Mouse (Mus musculus) neutrophil, adult 5-6 weeks (primary cell): ENCODE measurements around the gene Ccdc81. TPM values are rescaled to one million over a fixed set of nuclear protein-coding genes. Genes with fewer than 3 reads are reported as not detected.

Source experiments
- ATAC-seq: fragments of 151-379, 151-347 bp; 2 replicates; pipeline ENCODE4 v1.8.0; 2017; ENCODE audit warnings: mild to moderate bottlenecking, moderate TSS enrichment; ENCODE audit not compliant: insufficient number of reproducible peaks, poor library complexity, low FRiP score, severe bottlenecking; ENCODE audit errors: extremely low read depth
- total RNA-seq: library from RNA; stranded (forward); fragments of 200-1000 nt; gene quantifications from 2 replicates; pipeline ENCODE4 v1.2.3, GENCODE M21; 2017

Ccdc81 gene
- not detected in 2 replicates for total RNA-seq

DNA sequence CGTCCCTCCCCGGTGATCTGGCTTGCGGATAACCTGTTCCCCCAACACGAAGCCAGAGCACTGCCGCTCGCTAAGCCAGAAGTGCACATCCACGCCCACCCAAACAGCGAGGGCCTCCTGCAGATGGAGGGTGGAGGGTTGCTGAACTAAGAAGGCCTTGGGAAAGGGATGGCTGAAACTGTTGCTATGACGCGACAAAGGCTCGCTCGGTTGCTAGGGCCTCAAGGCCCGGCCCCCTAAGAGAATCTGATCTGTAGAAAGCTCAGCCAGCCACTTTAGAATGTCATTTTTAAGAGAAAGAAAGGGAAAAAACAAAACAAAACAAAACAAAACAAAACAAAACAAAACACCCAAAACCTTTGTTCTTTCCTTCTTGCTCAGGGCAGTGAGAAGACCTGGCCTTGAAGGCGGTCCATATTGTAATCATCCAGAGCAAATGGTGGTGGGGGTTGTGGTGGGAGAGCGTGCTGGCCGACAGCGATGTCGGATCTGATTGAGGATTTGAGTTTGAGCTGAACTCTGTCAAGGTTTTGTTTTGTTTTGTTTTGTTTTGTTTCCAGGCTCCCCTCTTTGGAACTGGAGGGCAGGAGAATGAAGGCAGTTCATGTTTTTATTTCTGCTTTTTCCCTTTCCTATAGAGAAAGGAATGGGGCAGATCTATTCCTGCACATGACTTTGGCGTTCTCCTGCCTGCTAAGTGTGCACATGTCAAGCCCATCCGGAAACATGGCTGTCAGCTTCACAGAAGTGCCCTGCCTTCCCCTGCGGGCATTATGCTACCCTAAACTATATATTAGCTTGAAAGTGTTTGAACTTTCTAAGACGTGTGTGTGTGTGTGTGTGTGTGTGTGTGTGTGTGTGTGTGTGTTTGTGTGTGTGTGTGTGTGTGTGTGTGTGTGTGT lies at the start of gene Ccdc81:
Gene Ccdc81, minus strand, starts transcription at position 188 of the 902 bp plus-strand sequence.
- ATAC-seq = no peak

DNA sequence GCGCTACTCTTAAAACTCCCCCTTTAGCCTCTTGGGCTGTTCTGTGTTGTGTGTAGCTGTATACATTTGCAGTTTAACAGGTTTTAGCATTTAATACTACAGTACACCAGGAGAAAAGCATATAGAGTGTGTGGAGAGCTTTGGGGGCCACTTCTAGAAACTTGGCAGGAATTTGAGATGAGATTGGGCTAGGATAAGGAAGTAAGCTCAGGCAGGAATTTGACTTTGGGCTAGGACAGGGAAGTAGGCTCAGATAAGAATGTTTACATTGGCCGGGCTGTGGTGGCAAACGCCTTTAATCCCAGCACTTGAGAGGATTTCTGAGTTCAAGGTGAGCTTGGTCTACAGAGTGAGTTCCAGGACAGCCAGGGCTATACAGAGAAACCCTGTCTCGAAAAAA lies 46.0 kb upstream of the Ccdc81 start:
- ATAC-seq = no peak

DNA sequence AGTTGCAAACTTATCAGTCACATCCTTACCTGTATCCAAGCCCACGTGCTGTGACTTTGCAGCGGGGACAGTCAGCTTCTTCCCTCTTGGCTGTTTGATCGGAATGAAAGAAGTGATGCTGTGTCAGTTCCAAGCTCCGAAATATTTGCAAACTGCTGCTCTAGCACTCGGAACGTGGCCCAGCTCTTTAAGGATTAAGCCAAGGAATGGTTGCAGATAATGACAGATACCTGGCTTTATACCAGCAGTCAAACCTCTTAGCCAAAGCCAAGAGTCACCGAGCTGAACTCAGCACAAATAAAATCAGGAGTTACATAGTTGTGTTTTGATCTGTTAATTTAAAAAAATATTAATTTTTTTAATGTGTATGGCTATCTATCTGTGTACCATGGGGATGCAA lies 44.6 kb upstream of the Ccdc81 start:
- ATAC-seq = no peak

DNA sequence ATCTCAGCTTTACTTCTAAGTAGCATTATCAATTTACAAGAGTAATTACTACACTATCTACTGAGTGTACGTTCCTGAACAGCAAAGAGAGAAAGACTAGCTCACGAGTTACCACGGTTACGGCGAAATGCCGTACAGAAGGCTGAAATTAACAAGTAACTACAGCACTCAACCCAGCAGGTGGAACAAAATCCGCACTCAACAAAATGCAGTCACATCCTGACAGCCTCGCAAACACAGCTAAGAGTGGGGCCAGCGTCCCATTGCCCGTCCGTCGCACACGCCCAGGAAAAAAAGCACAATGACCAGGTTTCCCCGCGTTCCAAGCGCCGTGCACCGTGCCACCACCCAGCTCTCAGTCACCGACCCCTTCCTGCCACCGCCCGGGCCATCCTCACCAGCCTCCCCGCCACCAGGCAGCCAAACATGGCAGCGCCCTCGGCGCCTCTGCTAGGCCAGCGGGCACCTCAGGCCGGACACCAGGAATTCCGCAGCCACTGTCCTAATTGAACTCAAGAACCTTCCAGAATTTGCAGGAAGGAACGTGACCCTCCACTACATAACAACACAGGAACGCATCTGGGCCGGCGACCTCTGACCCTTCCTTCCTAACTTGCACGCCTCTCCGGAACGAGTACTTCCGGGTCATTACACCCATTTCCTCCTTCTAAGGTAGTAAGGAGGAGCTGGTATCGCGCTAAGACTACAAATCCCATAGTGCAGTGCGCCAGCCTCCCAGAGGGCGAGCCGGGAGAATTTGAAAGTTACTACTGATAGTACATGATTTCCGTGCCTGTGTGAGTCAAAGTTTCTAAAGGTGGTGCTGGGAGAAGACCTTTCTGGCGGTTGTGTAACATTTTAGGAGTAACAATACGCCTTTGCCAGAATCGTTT lies 37.4 kb upstream of the Ccdc81 start, which contains the start of gene Hikeshi:
Gene Hikeshi, minus strand, starts transcription at position 634 of the 893 bp plus-strand sequence.
- ATAC-seq = peak; percentile 100

DNA sequence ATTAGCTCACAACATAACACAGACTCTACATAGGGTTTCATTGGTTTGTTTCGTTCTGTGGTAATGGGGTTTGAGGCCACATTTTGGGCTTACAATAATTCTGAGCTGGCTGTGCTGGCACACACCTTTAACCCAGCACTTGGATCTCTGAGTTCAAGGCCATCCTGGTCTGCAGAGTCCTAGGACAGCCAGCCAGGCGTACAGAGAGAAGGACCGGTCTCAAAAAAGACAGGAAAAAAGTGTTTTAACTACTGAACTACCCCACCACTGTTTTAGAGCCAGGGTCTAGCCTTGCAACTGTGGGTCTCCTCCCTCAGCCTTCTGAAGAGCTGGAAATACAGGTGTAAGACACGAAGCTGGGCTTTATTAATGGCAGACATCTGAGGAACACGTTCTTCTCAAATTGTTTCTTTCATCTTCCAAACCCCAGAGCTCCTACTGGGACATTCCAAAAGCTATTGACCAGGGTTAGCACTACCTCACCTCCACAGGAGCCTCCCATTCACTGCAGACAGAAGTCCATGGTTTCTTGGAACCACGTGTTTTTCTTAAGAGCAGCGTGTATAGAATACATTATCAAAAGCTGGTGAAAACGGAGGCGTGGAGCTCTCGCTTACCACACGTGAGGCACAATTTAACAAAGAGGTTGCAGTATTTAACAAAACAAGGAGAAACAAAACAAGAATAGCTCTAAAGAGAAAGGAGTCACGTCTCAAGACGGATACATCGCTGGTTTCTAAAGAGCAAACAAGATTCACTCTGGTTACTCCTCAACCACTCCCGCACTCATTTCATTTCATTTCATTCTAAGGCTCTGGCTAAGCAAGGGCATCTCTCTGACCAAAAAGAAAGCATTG lies 36.3 kb upstream of the Ccdc81 start:
- ATAC-seq = no peak

DNA sequence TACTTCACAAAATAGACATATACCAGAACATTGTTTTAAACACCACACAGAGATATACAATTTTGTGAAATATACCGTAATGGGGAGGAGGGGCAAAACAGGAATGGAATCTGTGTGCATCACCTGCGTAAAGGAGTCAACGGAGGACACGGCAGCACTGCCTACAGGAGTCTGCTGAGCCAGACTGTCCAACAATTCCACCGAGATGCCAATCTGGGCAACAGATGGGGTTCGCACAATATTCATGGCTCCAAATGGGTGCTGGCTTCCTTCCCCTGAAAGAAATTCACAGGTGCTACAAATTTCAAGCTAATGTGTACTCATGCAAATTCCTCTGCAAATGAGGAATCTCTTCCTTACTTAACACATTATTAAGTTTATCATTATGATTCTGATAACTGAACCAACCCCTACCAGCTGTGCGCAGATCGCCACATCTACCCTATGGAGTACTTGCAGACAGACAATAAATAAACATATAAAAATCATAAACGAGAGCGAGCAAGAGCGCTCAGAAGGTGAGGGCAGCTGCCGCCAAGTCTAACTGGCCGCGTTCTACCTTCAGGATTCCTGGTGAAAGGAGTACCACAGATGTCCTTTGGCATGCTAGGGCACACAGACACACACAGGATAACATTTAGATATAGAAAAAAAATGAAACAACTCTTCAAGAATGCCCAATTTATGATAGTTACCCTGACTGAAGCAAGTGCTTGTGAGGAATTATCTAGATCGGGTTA lies 20.2 kb upstream of the Ccdc81 start:
- ATAC-seq = no peak

DNA sequence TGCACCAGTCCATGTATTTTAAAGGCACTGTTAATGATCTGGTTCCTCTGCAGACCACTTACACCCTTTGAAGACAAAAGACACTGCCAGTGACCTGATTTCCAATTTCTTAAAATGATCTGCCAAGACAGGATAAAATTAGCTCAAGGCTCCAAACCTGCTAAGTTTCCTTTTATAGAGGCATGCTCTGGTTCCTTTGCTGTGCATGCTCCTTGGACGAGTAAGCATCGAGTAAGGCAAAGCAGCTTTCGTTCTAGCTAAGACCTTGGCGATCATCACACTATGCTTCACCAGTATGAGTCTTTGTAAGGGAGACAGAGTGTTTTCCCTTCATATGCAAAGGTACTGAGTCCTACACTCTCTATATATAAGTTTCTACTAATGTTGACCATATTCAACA lies 14.3 kb upstream of the Ccdc81 start:
- no peak for ATAC-seq

DNA sequence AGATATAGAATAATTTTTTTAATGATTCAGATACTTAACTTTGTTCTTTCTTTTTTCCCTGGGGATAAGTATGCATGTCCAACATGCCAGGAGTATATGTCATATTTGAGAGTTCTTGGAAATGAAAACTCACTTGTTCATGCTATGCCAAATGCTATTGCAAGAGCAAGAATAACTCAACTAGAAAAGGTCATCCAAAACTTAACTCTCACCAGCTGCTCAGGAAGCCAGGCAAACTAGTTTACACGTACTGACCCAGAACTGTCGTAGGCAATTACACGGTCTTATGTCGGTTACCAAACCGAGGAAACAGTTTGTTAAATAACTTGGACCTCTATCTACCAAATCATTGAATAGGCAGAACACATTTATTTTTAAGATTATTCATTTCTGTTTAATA lies 13.3 kb upstream of the Ccdc81 start:
- ATAC-seq = no peak

DNA sequence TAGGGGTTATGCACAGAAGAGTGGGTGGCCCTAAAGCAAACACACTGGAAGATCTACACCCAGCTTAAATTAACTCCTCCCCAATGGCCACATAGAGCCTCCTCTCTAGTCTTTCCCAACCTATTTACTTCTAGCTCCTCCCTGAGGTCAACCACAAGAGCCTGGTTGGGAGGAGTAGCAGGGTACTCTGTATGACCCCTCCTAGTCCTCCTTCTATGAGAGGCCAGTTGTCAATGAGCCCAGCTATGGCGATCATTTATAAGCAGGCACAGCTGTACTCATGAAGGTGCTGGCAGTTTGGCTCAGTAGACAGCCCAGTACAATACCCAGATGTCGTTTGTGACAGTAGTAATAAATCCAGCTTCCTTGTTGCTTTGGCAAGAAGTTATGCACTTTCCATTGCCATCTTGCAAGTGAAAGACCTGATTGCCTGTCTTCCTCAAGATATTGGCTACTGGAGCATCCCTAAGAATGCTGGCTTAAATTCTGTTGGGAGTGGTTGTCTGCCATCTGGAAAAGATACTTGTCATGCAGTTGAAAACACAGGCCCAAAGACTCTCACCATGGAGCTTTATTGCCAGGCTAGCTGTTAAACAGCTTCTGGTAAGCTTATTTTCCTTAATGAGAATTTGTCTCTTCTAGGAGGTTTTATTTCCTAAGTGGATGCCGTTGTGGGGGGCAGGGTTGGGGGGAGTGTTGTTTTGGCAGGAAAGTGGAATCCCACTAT lies 10.2 kb upstream of the Ccdc81 start:
- no peak for ATAC-seq

DNA sequence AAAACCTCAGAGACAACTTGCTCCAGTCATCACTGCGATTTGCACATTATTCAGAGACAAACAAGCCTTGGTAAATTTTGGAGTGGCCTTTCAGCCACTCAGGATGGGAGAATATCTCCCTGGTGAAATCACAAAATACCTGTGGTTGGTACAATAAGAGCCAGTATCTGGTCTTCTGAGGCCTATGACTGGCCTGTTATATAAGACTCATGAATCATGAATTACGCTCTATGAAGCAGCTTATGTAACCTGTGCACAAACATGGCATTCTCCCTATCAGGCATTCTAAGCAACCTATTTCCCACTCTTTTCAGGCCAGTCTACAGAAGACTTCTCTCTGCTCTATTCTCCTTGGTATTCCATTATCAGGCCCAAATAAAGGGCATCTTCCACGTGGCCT lies 8.9 kb upstream of the Ccdc81 start:
- no peak for ATAC-seq

DNA sequence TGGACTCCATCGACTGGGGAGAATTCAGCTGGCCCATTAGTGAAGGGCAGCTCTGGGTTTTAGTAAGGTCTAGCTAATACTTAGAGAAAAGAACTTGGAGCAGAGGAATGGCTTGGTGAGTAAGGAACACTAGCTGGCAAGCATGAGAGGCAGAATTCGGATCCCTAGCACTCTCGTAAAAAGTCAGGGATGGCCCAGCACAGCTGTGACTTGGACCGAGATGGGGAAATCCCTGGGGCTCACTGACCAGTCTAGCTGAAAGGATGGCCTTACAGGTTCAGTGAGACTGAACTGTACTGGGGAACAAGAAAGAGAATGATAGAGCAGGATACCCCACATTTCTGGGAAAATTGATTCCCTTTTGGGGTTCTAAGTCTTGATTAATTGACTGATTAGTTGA lies 6.3 kb upstream of the Ccdc81 start:
- no peak for ATAC-seq

DNA sequence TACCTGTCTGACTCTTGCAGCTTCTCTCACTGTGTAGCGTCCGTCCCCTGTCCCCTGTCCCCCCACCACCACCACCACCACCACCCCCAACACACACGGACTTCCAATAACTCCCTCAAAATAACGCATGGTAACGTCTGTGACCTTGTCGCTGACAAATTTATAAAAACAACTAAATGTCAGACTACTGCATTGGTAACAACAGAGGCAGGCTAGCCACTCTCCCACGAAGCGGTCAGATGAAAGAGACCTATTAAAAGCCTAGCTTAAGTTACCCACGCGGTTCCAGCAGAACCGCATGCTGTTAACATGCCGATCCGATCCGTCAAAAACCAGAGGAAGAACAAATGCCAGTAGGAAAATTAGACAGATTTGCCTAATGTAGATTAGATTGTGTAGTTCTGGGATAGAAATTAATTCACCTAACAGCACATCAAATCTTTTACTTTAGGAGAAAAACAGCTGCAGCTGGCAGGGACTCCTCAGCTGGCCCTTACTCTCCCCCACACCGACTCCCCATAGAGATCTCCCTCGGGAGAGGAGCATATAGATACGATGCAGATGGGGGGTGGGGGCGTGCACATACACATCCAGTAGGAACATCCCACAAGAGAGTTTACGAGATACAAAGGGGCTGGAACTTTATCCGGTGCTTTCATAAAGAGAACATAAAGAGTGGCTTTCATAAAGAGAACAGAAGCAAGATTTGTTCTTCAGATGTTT lies 5.6 kb upstream of the Ccdc81 start:
- ATAC-seq = no peak

DNA sequence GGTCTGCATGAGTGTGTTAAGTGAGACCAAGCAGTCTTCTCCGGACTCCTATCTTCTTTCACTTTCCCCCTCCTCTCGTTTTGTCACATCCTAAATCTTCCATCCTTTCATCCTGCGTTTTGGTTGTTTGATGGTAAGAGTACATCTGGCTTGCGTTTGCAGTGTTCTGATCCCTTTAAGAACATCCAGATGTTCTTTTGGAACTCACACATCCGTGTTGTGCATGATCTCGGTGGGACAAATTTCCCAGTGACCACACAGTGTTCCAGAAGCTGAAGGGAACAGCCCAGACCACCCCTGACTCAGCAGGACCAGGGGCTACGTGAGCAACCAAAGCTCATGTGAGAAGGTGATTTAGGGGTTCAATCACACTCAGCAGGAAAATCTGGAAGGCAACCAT lies 5.0 kb upstream of the Ccdc81 start:
- ATAC-seq = no peak

DNA sequence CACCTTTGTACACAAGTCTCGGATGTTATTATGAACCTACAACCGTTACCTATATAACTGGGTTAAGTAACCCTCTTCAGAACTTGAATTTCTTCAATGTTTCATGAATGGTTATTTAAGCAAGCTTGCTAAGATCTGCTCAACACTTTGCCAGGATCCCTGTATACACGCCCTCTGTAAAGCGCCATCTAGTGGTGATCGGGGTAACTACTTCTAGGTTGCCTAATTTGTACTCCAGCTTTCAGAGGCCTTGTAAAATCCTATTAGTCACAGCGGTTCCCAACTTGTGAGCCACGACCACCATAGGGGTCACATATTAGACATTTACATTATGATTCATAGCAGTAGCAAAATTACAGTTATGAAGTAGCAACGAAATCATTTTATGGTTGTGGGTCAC lies 4.5 kb upstream of the Ccdc81 start:
- ATAC-seq = peak; percentile 61; the same call in 1 of the 2 replicates

DNA sequence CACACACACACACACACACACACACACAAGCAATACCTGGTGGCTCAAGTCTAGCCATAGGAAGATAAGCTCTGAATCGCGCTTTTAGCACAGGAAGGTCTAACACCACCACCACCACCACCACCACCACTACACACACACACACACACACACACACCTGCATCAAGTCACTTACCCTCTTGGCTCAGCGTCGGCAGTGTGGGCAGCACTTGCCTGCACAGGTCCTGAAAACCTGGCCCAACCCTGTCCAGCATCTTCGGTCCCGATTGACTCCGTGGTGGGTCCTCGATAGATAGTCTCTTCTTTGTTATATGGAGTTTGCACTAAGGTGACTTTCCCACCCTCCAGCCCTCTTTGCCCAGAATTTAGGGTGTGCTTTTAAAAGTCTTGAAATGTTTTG lies 422 bp downstream of the Ccdc81 start:
- ATAC-seq = no peak

DNA sequence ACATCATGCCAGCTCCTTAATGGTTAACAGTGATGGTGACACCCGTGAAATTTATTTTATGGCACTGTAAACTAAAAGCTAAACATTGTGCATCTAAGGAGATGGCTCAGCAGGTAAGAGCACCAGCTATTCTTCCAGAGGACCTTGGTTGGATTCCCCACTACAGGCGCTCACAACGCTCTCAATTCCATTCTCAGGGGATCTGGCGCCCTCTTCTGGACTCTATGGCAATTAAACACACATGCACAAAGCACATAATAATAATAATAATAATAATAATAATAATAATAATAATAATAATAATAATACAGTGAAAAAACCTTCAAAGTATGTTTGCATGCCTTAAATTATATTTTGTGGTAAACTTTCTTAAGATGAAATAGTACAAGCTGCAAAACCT lies 11.6 kb downstream of the Ccdc81 start:
- no peak for ATAC-seq

DNA sequence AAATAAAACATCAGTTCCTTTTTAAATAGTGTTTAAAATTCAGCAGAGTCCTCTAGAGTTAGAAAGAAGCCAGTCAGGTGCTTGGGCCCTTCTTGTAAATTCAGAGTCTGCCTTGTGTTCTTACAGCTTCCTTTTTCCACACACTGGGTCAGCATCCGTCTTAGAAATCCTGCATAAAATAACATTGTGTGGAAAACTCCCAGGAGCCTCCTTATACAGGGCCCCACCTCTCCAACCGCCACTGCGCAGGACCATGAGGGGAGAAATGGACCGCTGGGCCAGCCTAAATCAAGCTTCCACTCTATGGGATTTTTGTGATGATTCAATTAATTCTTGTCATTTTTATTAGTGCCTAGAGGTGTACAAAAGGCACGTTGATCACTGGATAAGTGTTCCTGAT lies 12.0 kb downstream of the Ccdc81 start:
- ATAC-seq = no peak
